Mouse (Mus musculus): ENCODE measurements at regions not wholly inside any gene's neighbourhood (a gene's known extent, or its start where the extent isn't known, plus 50 kb on each side); places are given as distances from the start of the nearest gene placed in this dataset.

DNA sequence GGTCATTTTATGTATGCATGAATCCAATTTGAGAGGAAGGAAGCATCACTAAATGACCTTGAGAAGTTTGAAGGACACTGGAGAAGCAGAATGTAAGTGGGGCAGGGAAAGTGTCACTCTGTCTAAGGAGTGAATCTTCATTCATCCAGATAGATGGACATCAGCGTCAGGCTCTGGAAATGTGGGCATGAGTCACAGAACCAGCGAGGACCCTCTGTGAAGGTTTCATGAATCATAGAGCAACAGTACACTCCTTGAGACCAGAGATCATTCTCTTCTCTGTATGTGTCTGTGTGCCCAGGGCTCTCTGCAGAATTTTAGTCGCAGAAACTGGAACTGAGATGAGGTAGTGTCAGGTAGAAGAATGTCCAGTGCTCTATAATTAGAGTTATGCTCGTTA is 62.4 kb upstream of the Lypd6 start:
- no peak for DNase-seq

DNA sequence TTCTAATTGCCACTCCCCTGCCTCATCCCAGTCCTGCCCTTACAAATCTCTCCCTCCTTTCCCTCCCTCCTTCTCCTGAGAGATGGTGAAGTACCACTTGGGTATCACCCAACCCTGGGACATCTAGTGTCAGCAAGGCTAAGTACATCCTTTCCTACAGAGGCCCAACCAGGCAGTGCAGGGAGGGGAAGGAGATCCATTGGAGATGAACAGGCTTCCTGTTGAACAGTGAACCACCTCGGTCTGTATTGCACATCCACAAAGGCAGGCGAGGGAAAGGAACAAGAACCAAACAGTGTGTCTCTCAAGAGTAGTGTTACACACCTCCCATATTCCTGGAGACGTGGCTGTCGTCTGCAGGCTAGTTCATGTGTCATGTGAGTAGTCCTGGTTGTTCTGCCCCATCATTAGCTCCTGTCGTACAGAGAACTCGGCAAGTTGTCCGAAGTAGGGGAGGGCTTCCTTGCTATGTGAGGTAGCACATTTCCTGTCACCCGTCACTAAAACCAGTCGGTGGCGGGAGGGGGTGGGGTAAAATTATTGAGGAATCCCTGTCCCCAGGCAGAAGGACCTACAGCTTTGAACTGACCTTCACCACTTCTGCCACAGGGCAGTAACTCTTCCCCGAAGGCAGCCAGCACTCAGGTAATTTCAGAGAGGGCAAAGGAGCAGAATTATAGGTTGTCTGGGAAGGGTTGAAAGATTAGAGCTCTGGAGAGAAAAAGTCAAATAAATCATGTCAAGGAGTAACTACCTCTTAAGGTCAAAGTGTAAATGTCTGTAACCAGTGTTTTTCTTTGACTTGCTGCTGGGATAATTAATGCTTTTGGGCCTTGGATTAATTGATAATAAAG is 61.3 kb upstream of the Lypd6 start:
- no peak for DNase-seq

DNA sequence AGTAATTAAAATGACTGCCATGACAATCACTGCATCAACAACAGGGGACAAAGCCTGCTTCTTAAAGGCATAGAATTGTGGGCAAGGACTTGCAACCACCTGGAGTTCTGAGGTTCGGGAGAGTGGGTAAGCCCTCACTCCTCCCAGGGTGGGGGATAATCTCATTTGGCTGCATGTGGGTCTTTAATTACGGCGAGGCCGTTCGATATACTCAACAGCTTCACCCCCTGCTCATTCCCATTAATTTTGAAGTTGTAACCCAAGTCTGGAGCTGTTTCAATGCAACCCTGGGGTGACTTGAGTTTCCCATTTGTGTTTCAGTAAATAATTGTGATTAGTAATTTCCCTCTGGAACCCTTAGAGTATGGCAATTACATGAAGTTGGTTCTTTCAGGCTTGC is 57.9 kb upstream of the Lypd6 start:
- DNase-seq, result no peak

DNA sequence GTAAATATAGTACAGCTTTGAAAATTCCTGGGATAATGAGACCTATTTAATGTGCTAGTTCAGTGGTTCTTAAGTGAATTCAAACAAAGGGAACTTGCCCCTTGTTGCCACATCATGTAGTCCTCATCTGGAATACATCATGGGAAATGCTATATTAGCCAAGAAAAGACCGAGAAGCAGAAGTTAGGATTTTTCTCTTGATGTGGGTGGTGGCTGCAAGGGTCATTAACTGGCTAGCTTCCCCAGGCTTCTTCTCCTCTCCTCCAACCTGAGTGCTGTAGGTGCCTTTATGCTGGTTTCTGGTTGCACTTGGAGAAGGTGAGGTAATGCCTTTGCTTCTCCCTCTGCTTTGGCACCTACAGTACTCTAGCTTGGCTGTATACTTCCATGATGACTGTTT is 55.8 kb upstream of the Lypd6 start:
- DNase-seq, result no peak

- no peak for DNase-seq
These were observed 53.9 kb upstream of the Lypd6 start for GRCm38 (mm10) chr2:50012303-50012702.

DNA sequence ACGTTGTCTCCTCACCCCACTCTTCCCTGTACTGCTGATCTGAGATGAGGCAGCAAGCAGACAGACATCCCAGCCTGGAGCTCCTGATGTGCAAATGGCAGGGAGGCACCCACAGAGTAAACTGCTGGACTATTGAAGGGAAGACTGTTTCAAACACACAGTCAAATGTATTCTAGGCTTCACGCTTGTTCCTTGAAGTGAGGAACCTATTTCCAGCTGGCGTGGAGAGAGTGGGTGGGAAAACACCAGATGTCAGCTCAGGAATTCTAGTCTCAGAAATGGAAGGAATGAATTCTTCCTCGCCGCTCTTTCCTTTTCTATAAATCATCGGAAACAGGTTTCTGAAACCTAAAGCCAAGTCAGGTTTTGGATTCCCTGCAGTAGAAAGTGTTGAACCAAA is 53.0 kb upstream of the Lypd6 start:
- peak; percentile 60 for DNase-seq

GRCm38 (mm10) chr2:50013882-50014281 is 52.3 kb upstream of the Lypd6 start:
- no peak for DNase-seq

DNA sequence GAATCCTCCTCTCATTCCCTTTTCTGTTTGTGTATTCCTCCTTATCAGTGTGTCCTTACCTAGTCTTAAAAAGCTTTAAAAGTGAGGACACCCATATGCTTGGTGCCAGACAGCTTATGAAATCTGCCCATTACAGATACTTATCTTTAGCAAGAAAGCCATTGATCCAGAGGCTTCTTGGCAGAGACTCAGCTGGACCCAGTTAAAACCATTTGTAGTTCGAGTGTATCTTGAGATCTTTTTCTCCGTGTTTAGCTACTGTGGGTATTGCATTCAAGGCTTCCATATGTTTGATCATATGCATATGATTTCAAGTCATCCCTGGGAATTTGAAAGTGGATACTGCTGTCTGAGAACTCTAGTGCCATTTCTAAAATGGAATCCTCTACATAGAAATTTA is 51.5 kb upstream of the Lypd6 start:
- DNase-seq, result peak; percentile 10

Measured in right cerebral cortex, postnatal 25 days (tissue).